Mouse (Mus musculus) heart, embryonic 10.5 days (tissue): Measurements from ENCODE around the gene Lrrc61. TPM values are rescaled to one million over a fixed set of nuclear protein-coding genes. Genes with fewer than 3 reads are reported as not detected.

Source experiments
- DNase-seq: peaks from one replicate; pipeline ENCODE4 v3.0.0-alpha.2; 2017; ENCODE audit warnings: low spot score
- H3K27ac ChIP-seq: fragments of 300-500 bp; sonication (generic); 2 replicates; pipeline ENCODE4 v1.5.1; 2016; ENCODE audit warnings: mild to moderate bottlenecking
- H3K27me3 ChIP-seq: fragments of 300-500 bp; sonication (generic); 2 replicates; pipeline ENCODE4 v1.6.1; 2016; ENCODE audit warnings: mild to moderate bottlenecking; ENCODE audit not compliant: poor library complexity, insufficient read depth, severe bottlenecking
- H3K36me3 ChIP-seq: fragments of 300-500 bp; sonication (generic); 2 replicates; pipeline ENCODE4 v1.6.1; 2016; ENCODE audit warnings: mild to moderate bottlenecking, moderate library complexity
- H3K4me1 ChIP-seq: fragments of 300-500 bp; sonication (generic); 2 replicates; pipeline ENCODE4 v1.6.1; 2016; ENCODE audit warnings: mild to moderate bottlenecking
- H3K4me3 ChIP-seq: fragments of 300-500 bp; sonication (generic); 2 replicates; pipeline ENCODE4 v1.5.1; 2016; ENCODE audit warnings: mild to moderate bottlenecking, moderate library complexity
- H3K9me3 ChIP-seq: fragments of 300-500 bp; sonication (generic); 2 replicates; pipeline ENCODE4 v1.6.1; 2016; ENCODE audit warnings: mild to moderate bottlenecking, moderate library complexity
- WGBS: fragments of 180-500 bp; shearing (Covaris S2); methylation state at CpG from one replicate; pipeline ENCODE4 v1.1.7; 2016; 5-methylcytosine and 5-hydroxymethylcytosine counted together
- polyA plus RNA-seq: library from polyadenylated mRNA; unstranded; fragments of >200 nt; fragmentation: Nextera tagmentation; extraction: Ambion mirVana; gene quantifications from 2 replicates; pipeline ENCODE4 v1.2.1, GENCODE M21; 2016

The Lrrc61 gene
- polyA plus RNA-seq, 1 experiment from 2014 or later: 9.5 TPM

- H3K4me3 ChIP-seq: no peak overlapping the region
- no peaks in the 10 kb centered on the region for H3K36me3 ChIP-seq
- peak overlapping the region; percentile 73; the same call in 1 of the 2 replicates for H3K27ac ChIP-seq
- H3K4me1 ChIP-seq: peaks cover 41% of the 10 kb centered on the region
- no peaks in the 10 kb centered on the region for H3K27me3 ChIP-seq
- 57% methylated on average over 5 of the region's 5 CpGs for WGBS
- H3K9me3 ChIP-seq: no peaks in the 10 kb centered on the region
- no peak for DNase-seq
These were observed 24.1 kb downstream of the Lrrc61 start for GRCm38 (mm10) chr6:48578736-48579135.

GRCm38 (mm10) chr6:48579215-48579648, 24.6 kb downstream of the Lrrc61 start:
- WGBS: 13% methylated on average over 5 of the region's 5 CpGs
- Histone ChIP-seq H3K4me1 (peaks cover 36% of the 10 kb centered on the region), H3K4me3 (0 out of 2 replicates have a peak overlapping the region, but pooled peaks have one; percentile 8), H3K9me3 (no peaks in the 10 kb centered on the region), H3K36me3 (no peaks in the 10 kb centered on the region), H3K27ac (peak overlapping the region; percentile 73; the same call in 1 of the 2 replicates), H3K27me3 (no peaks in the 10 kb centered on the region)
- no peak for DNase-seq

DNA sequence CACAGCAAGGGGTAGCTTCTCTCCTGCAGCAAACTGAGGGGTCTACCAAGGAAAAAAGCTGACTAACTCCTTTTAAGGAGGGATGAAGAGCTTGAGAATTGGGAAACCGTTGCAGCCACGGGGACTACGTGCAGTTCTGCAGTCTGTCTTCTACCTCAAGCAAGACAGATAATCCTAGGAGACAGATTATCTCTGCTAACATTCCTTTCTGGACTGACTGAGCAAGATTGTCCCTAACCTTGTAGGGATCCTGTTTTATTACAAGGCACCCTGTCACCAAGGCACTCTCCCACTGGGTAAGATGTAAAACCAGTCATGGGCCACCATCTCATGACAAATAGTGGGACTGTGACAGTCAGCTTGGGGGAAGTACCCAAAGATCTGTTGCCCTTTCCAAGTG, 26.7 kb downstream of the Lrrc61 start:
- no peaks in the 10 kb centered on the region for H3K27me3 ChIP-seq
- H3K4me1 ChIP-seq: peaks cover 29% of the 10 kb centered on the region
- no peaks in the 10 kb centered on the region for H3K36me3 ChIP-seq
- H3K4me3 ChIP-seq: no peak overlapping the region
- H3K27ac ChIP-seq: peak overlapping the region; percentile 84
- H3K9me3 ChIP-seq: no peaks in the 10 kb centered on the region
- DNase-seq: no peak
- WGBS: 13% methylated on average over 3 of the region's 3 CpGs

- H3K36me3 ChIP-seq: no peaks in the 10 kb centered on the region
- H3K4me1 ChIP-seq: peaks cover 29% of the 10 kb centered on the region
- no peak for DNase-seq
- WGBS: 66% methylated on average over 3 of the region's 3 CpGs
- no peaks in the 10 kb centered on the region for H3K9me3 ChIP-seq
- no peak overlapping the region for H3K4me3 ChIP-seq
- no peaks in the 10 kb centered on the region for H3K27me3 ChIP-seq
- H3K27ac ChIP-seq: peak overlapping the region; percentile 56; the same call in 1 of the 2 replicates
These were observed 27.4 kb downstream of the Lrrc61 start for GRCm38 (mm10) chr6:48582037-48582436.

DNA sequence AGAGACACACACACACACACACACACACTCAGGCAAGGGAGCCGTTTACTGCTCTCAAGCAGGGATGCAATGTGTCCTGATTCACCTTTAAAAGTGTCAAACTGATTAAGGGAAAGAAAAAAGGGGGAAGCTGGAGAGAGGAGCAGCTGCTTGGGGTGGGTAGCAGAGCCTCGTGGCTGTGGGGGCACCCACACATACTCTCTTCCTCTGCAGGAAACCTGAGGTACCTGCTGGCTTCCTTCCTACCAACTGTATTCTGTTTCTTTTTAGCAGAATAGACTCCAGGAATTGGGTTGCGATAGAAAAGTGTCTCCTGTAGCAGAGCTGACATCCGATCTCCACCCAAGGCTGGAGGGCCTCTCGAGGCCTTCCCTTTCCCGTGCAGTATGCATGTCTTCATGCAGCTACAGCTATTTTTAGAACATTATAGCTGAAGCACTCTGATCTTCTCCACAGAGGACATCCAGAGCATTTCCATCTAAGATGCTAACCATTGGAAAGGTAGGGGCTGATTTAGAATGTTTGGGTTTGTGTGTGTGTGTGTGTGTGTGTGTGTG, 34.7 kb downstream of the Lrrc61 start, which contains the start of gene Gm45021:
Gene Gm45021, plus strand, starts transcription at position 417 of the 557 bp plus-strand sequence.
- no peak for DNase-seq
- WGBS: 30% methylated on average over 6 of the region's 6 CpGs
- Histone ChIP-seq H3K4me1 (peaks cover 21% of the 10 kb centered on the region), H3K9me3 (no peaks in the 10 kb centered on the region), H3K27me3 (no peaks in the 10 kb centered on the region), H3K4me3 (peak within 1 kb of the TSS; percentile 24), H3K36me3 (no peaks in the 10 kb centered on the region), H3K27ac (peak within 1 kb of the TSS; percentile 83)

- peaks cover 14% of the 10 kb centered on the region for H3K36me3 ChIP-seq
- no peak for DNase-seq
- H3K27ac ChIP-seq: no peak overlapping the region
- H3K27me3 ChIP-seq: no peaks in the 10 kb centered on the region
- H3K9me3 ChIP-seq: peaks cover 4% of the 10 kb centered on the region
- peaks cover 33% of the 10 kb centered on the region for H3K4me1 ChIP-seq
- WGBS: 87% methylated on average over 3 of the region's 3 CpGs
- H3K4me3 ChIP-seq: no peak overlapping the region
These were observed 36.7 kb downstream of the Lrrc61 start for GRCm38 (mm10) chr6:48591221-48591845.

- Histone ChIP-seq H3K27ac (no peak overlapping the region), H3K27me3 (no peaks in the 10 kb centered on the region), H3K4me3 (no peak overlapping the region), H3K9me3 (peaks cover 10% of the 10 kb centered on the region), H3K36me3 (peaks cover 20% of the 10 kb centered on the region), H3K4me1 (peaks cover 36% of the 10 kb centered on the region)
- DNase-seq: no peak
- 86% methylated on average over 6 of the region's 6 CpGs for WGBS
These were observed 37.3 kb downstream of the Lrrc61 start for GRCm38 (mm10) chr6:48591871-48592270.

- 7% methylated on average over 45 of the region's 45 CpGs for WGBS
- H3K4me3 ChIP-seq: peak within 1 kb of the TSS; percentile 82
- H3K4me1 ChIP-seq: peaks cover 36% of the 10 kb centered on the region
- peaks cover 22% of the 10 kb centered on the region for H3K9me3 ChIP-seq
- peaks cover 35% of the 10 kb centered on the region for H3K36me3 ChIP-seq
- H3K27ac ChIP-seq: peak within 1 kb of the TSS; percentile 97
- DNase-seq: peak; percentile 94
- no peaks in the 10 kb centered on the region for H3K27me3 ChIP-seq
These were observed 38.8 kb downstream of the Lrrc61 start, which contains the start of the genes Repin1 and Gm44965 for GRCm38 (mm10) chr6:48593158-48594042. Gene Repin1 (plus strand): TSS chr6:48593883. Gene Gm44965 (plus strand): TSS chr6:48593941.

- Histone ChIP-seq H3K4me1 (peaks cover 33% of the 10 kb centered on the region), H3K9me3 (peaks cover 22% of the 10 kb centered on the region), H3K4me3 (peak overlapping the region; percentile 82), H3K27ac (peak overlapping the region; percentile 97), H3K36me3 (peaks cover 43% of the 10 kb centered on the region), H3K27me3 (no peaks in the 10 kb centered on the region)
- WGBS: 2% methylated on average over 34 of the region's 41 CpGs
- no peak for DNase-seq
These were observed 39.6 kb downstream of the Lrrc61 start for GRCm38 (mm10) chr6:48594043-48594738.

DNA sequence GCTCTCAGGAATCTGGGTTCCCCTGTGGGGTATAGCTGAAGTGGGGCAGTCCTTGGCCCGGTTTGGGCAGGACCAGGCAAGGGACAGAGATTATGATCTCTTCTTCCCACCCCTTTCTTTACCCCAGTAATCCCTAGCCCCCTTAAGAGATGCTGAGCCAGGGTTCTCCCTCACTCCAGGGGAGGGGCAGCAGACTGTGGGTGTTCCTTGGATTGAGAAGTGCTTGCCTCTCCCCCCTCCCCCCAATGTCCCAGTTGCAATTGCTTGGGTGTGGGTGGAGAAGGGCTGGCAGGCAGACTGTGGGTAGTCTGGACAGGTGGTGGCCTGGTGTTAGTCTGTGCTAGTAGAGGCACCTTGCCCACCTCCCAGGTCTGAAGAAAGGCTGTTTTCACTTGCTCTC, 40.7 kb downstream of the Lrrc61 start:
- H3K9me3 ChIP-seq: peaks cover 22% of the 10 kb centered on the region
- H3K36me3 ChIP-seq: peaks cover 54% of the 10 kb centered on the region
- peaks cover 22% of the 10 kb centered on the region for H3K4me1 ChIP-seq
- H3K27me3 ChIP-seq: no peaks in the 10 kb centered on the region
- H3K27ac ChIP-seq: no peak overlapping the region
- no peak for DNase-seq
- WGBS: 81% methylated on average over 1 of the region's 1 CpGs
- H3K4me3 ChIP-seq: peak overlapping the region; percentile 82

DNA sequence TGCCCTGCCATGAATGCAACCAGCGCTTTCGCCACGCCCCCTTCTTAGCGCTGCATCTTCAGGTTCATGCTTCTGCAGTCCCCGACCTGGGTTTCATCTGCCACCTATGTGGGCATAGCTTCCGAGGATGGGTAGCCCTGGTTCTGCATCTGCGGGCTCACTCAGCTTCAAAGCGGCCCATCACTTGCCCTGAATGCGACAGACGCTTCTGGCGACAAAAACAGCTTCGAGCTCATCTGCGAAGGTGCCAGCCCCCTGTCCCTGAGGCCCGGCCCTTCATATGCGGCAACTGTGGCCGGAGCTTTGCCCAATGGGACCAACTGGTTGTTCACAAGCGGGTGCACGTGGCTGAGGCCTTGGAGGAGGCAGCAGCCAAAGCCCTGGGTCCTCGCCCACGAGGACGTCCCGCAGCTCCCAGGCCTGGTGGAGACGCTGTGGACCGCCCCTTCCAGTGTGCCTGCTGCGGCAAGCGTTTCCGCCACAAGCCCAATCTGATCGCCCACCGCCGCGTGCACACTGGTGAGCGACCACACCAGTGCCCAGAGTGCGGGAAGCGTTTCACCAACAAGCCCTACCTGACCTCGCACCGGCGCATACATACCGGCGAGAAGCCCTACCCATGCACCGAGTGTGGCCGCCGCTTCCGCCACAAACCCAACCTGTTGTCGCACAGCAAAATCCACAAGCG, 42.1 kb downstream of the Lrrc61 start:
- H3K27me3 ChIP-seq: no peaks in the 10 kb centered on the region
- 94% methylated on average over 45 of the region's 45 CpGs for WGBS
- H3K27ac ChIP-seq: no peak overlapping the region
- peaks cover 54% of the 10 kb centered on the region for H3K36me3 ChIP-seq
- peaks cover 29% of the 10 kb centered on the region for H3K4me1 ChIP-seq
- 0 out of 2 replicates have a peak overlapping the region, but pooled peaks have one; percentile 19 for H3K4me3 ChIP-seq
- H3K9me3 ChIP-seq: peaks cover 22% of the 10 kb centered on the region
- no peak for DNase-seq

DNA sequence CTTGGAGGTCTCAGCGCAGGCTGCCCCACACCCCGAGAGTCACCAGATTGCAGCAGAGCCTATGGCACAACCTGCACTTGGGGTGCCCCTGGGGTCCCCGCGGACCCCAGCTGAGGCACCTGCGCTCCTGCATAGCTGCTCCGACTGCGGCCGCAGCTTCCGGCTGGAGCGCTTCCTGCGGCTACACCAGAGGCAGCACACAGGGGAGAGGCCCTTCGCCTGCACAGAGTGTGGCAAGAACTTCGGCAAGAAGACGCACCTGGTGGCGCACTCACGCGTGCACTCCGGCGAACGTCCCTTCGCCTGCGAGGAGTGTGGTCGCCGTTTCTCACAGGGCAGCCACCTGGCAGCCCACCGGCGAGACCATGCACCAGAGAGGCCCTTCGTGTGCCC, 42.6 kb downstream of the Lrrc61 start:
- H3K36me3 ChIP-seq: peaks cover 54% of the 10 kb centered on the region
- H3K27ac ChIP-seq: no peak overlapping the region
- WGBS: 89% methylated on average over 27 of the region's 27 CpGs
- no peak for DNase-seq
- H3K9me3 ChIP-seq: peaks cover 22% of the 10 kb centered on the region
- H3K4me1 ChIP-seq: peaks cover 31% of the 10 kb centered on the region
- H3K27me3 ChIP-seq: no peaks in the 10 kb centered on the region
- 0 out of 2 replicates have a peak overlapping the region, but pooled peaks have one; percentile 19 for H3K4me3 ChIP-seq
